Mouse (Mus musculus) left cerebral cortex, adult 8-10 months (tissue): Measurements from ENCODE around the gene Magi2. TPM values are rescaled to one million over a fixed set of nuclear protein-coding genes. Genes with fewer than 3 reads are reported as not detected.

Experiments
- DNase-seq, 2 experiments: peaks; one replicate each; pipeline ENCODE4 v3.0.0; 2022; ENCODE audit warnings: low spot score in 2 of 2
- total RNA-seq, 4 experiments: library from RNA; stranded (reverse); gene quantifications; 2 replicates each; pipeline ENCODE4 v1.2.4; 2022

Magi2 gene
- total RNA-seq, 4 experiments from 2014 or later = 119 to 134 (median 127) TPM

DNA sequence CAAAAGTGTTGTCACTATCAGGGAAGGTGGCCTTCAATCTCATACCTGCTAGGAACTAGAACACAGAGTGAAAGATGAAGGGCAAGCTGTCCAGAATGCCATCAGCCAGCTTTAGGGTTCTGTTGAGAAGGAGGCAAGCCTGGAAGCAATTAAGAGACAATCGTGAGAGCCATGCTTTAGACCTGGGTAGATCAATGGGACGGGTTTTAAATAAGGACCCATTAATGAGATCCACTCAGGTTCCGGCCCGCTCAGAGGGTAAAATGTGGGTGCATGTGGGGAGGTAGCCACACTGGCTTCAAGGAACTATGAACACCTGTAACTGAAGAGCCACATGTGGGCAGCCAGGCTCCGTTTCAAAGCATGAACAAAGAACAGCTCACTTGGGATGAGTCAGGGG, 1527.1 kb downstream of the Magi2 start:
- DNase-seq = no peak
